Mouse (Mus musculus) limb, embryonic 12.5 days (tissue): ENCODE measurements around the gene Glra1. TPM values are rescaled to one million over a fixed set of nuclear protein-coding genes. Genes with fewer than 3 reads are reported as not detected.

Experiments used
- ATAC-seq: fragments of 200-750 bp; cut with Nextera tagmentation; 2 replicates; pipeline ENCODE4 v1.8.0; 2017; ENCODE audit warnings: low read depth, moderate TSS enrichment; ENCODE audit not compliant: insufficient number of reproducible peaks, insufficient read depth, low FRiP score, low TSS enrichment
- H3K27ac ChIP-seq: fragments of 300-500 bp; sonication (generic); 2 replicates; pipeline ENCODE4 v1.5.1; 2016; ENCODE audit warnings: mild to moderate bottlenecking, moderate library complexity
- H3K27me3 ChIP-seq: fragments of 300-500 bp; sonication (generic); 2 replicates; pipeline ENCODE4 v1.6.1; 2016; ENCODE audit warnings: mild to moderate bottlenecking, moderate library complexity
- H3K36me3 ChIP-seq: fragments of 300-500 bp; sonication (generic); 2 replicates; pipeline ENCODE4 v1.6.1; 2016; ENCODE audit warnings: mild to moderate bottlenecking, moderate library complexity
- H3K4me1 ChIP-seq: fragments of 300-500 bp; sonication (generic); replicated peaks from 2 replicates; pipeline ENCODE4 v1.6.1; 2016
- H3K4me2 ChIP-seq: fragments of 300-500 bp; sonication (generic); 2 replicates; pipeline ENCODE4 v1.6.1; 2016; ENCODE audit warnings: mild to moderate bottlenecking, moderate library complexity
- H3K4me3 ChIP-seq: fragments of 300-500 bp; sonication (generic); replicated peaks from 2 replicates; pipeline ENCODE4 v1.5.1; 2016; ENCODE audit warnings: mild to moderate bottlenecking
- H3K9ac ChIP-seq: fragments of 300-500 bp; sonication (generic); replicated peaks from 2 replicates; pipeline ENCODE4 v1.6.1; 2016; ENCODE audit warnings: mild to moderate bottlenecking, moderate library complexity
- H3K9me3 ChIP-seq: fragments of 300-500 bp; sonication (generic); 2 replicates; pipeline ENCODE4 v1.6.1; 2016; ENCODE audit warnings: mild to moderate bottlenecking, moderate library complexity
- WGBS: fragments of 180-500 bp; shearing (Covaris S2); methylation state at CpG from one replicate; pipeline ENCODE4 v1.1.7; 2016; 5-methylcytosine and 5-hydroxymethylcytosine counted together
- microRNA-seq: library from miRNA; unstranded; fragments of <30 nt; microRNA quantifications from one replicate; pipeline ENCODE4, GENCODE M21; 2017
- polyA plus RNA-seq: library from polyadenylated mRNA; unstranded; fragments of >200 nt; fragmentation: Nextera tagmentation; extraction: Ambion mirVana; gene quantifications from 2 replicates; pipeline ENCODE4 v1.2.1, GENCODE M21; 2016

Gene Glra1
- polyA plus RNA-seq, 1 experiment from 2014 or later = not detected

DNA sequence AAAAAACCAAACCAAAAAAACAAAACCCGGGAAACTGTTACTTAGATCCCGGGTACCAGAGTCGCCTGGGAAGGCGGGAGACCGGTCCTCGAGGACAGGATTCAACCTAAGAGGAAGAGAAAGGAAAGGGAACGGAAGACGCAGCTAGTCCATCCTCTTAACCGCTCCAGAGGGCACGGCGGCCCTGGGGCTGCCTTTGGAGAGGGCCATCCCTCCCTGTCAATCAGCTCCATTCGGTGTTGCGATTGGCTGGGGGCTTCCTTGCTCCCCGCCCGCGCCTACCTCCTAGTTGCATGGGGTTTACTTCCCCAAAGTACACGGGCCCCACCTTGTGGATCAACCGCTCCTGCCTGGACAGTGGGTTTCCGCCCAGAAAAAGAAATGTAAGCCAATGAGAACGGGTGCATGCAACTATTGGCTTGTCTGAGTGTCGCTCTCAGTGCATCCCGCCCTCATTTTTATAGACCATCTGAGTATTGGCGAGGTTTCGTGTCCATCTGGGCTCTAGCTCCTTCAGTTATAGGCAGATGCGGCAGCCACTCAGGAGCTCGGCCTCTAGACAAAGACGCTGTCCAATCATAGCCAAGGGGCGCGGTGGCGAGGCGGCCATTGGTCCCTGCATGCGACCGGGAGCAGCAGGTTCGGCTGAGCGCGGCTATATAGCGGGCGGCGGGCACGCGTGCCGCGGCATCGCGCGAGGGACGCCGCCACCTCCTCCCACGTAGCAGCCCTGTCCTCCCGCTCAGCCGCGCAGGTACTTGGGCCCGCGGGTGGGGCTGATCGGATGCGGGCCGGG lies 138.8 kb downstream of the Glra1 start, which contains the start of gene G3bp1:
TSS of gene G3bp1 (plus strand) at position 638 of the 796 bp plus-strand sequence.
- no peaks in the 10 kb centered on the region for H3K9me3 ChIP-seq
- H3K36me3 ChIP-seq = peaks cover 29% of the 10 kb centered on the region
- peak; percentile 99 for ATAC-seq
- peak within 1 kb of the TSS; percentile 76 for H3K4me2 ChIP-seq
- WGBS = under 1% methylated on average over 57 of the region's 57 CpGs
- peaks cover 16% of the 10 kb centered on the region for H3K4me1 ChIP-seq
- peak within 1 kb of the TSS; percentile 92 for H3K27ac ChIP-seq
- peak within 1 kb of the TSS; percentile 99 for H3K9ac ChIP-seq
- no peaks in the 10 kb centered on the region for H3K27me3 ChIP-seq
- peak within 1 kb of the TSS; percentile 98 for H3K4me3 ChIP-seq

DNA sequence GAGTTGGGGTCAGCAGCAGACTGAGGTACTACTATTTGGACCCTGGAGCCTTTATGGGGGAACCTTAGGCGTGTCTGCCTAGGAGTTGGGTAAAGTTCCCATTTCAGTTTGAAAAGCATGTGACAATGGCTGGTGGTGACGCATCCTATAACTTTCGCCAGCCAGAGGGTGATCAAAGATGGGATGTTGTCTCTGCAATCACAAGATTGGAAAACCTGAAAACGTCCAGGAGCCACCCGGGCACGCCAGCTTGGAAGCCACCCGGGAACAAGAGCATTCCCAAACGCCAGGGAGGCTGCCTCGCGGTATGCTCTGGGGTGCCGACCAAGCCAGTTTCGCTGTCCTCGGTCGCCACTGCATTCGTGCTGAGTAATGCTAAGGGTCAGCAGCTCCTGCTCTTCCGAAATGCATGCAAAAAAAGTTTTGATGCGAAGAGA lies 139.4 kb downstream of the Glra1 start:
- Histone ChIP-seq H3K4me1 (peaks cover 16% of the 10 kb centered on the region), H3K27ac (peak overlapping the region; percentile 89), H3K4me3 (peak overlapping the region; percentile 98), H3K27me3 (no peaks in the 10 kb centered on the region), H3K9ac (peak overlapping the region; percentile 70), H3K36me3 (peaks cover 23% of the 10 kb centered on the region), H3K4me2 (peak overlapping the region; percentile 76), H3K9me3 (no peaks in the 10 kb centered on the region)
- WGBS = 4% methylated on average over 17 of the region's 17 CpGs
- ATAC-seq = no peak

DNA sequence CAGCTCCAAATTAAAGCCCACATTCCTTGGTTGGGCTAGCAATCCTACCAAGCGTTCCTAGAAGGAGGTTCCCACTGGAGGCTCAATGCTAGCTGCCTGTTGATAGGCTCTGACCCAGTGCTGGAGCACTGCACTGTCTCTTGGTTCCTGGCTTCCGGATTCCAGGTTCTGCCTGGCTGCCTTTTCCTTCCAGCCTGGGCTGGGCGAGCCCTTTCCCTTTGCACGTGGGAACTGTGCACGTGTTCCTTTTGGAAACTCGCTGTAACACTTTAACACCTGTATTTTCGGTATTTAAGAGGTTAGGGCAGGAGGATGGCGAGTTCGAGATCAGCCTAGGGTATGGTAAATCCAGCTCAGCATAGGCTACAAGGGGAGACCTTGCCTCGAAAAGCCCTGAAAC lies 140.0 kb downstream of the Glra1 start:
- no peak for ATAC-seq
- peaks cover 17% of the 10 kb centered on the region; the same call in 1 of the 2 replicates for H3K36me3 ChIP-seq
- H3K9ac ChIP-seq = peak overlapping the region; percentile 70; the same call in 1 of the 2 replicates
- peak overlapping the region; percentile 98 for H3K4me3 ChIP-seq
- WGBS = 82% methylated on average over 10 of the region's 10 CpGs
- no peaks in the 10 kb centered on the region for H3K27me3 ChIP-seq
- H3K4me1 ChIP-seq = peaks cover 16% of the 10 kb centered on the region
- no peaks in the 10 kb centered on the region for H3K9me3 ChIP-seq
- H3K4me2 ChIP-seq = peak overlapping the region; percentile 76
- peak overlapping the region; percentile 89 for H3K27ac ChIP-seq

DNA sequence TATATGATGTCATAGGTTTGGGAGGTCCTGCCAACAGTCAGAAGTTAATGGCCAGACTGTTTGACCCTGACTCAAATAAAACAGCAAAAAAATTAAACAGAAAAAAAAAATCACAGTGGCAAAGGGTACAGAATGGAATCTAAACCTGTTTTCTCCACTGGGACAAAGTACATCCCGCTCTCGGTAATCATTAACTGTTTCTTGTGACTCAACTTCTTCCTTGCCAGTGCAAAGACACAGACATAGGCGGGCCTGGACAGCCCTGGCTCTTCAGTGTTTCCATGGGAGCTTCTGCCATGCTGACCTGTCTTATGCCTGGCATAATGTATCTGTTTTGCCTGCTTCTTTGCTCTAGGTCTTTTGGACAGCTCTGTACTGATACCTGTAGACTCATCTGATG lies 142.8 kb downstream of the Glra1 start:
- H3K4me1 ChIP-seq = peaks cover 12% of the 10 kb centered on the region
- H3K4me2 ChIP-seq = no peak overlapping the region
- no peak for ATAC-seq
- no peak overlapping the region for H3K4me3 ChIP-seq
- H3K27me3 ChIP-seq = no peaks in the 10 kb centered on the region
- H3K9ac ChIP-seq = no peak overlapping the region
- WGBS = 92% methylated on average over 3 of the region's 3 CpGs
- H3K36me3 ChIP-seq = no peaks in the 10 kb centered on the region
- H3K27ac ChIP-seq = no peak overlapping the region
- H3K9me3 ChIP-seq = no peaks in the 10 kb centered on the region

DNA sequence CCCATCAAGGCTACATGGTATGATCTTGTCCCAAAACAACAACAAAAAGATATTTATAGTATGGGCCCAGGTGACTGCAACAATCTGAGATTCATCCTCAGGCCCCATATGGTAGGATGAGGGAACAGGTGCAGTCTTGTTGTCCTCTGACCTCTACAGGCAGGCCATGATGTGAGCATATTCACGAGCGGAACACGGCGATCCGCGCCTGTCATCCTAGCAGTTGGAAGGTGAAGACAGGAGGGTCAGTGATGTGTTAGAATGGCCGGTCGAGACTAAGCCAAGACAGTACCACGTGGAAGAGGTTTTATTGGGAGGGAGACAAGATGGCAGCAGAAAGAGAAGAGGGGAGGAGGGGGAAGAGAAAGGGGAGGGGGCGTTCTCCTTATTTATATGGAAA lies 143.3 kb downstream of the Glra1 start:
- 81% methylated on average over 10 of the region's 10 CpGs for WGBS
- no peak for ATAC-seq

More for the DNA sequence above, 143.3 kb downstream of the Glra1 start:
- Histone ChIP-seq H3K4me1 (peaks cover 16% of the 10 kb centered on the region), H3K36me3 (no peaks in the 10 kb centered on the region), H3K4me2 (no peak overlapping the region), H3K27ac (no peak overlapping the region), H3K27me3 (no peaks in the 10 kb centered on the region), H3K9ac (no peak overlapping the region), H3K9me3 (no peaks in the 10 kb centered on the region), H3K4me3 (no peak overlapping the region)

Small RNAs within 50 kb of the gene (microRNA-seq; reads per million reads assigned to microRNA genes)
- gene Mir7652 = not detected

Other genes with a start within 250 kb of the Glra1 start
- 444 and 488 TPM in 2 replicates for gene Sparc, start 185.0 kb downstream of the Glra1 start, polyA plus RNA-seq
- gene Atox1, start 147.0 kb downstream of the Glra1 start, polyA plus RNA-seq = 264 and 265 TPM in 2 replicates
- 246 and 248 TPM in 2 replicates for gene G3bp1, start 138.5 kb downstream of the Glra1 start, polyA plus RNA-seq